Mouse (Mus musculus) midbrain, embryonic 12.5 days (tissue): ENCODE results near the gene Parp16. TPM values are rescaled to one million over a fixed set of nuclear protein-coding genes. Genes with fewer than 3 reads are reported as not detected.

Experiments
- ATAC-seq: fragments of 200-750 bp; cut with Nextera tagmentation; 2 replicates; pipeline ENCODE4 v1.8.0; 2017; ENCODE audit warnings: low read depth, moderate TSS enrichment, moderate library complexity; ENCODE audit not compliant: low FRiP score
- H3K27ac ChIP-seq: fragments of 300-500 bp; sonication (generic); replicated peaks from 2 replicates; pipeline ENCODE4 v1.5.1; 2016; ENCODE audit warnings: mild to moderate bottlenecking
- H3K27me3 ChIP-seq: fragments of 300-500 bp; sonication (generic); 2 replicates; pipeline ENCODE4 v1.6.1; 2016; ENCODE audit warnings: mild to moderate bottlenecking
- H3K36me3 ChIP-seq: fragments of 300-500 bp; sonication (generic); 2 replicates; pipeline ENCODE4 v1.6.1; 2016
- H3K4me1 ChIP-seq: fragments of 300-500 bp; sonication (generic); 2 replicates; pipeline ENCODE4 v1.6.1; 2016
- H3K4me2 ChIP-seq: fragments of 300-500 bp; sonication (generic); replicated peaks from 2 replicates; pipeline ENCODE4 v1.6.1; 2016; ENCODE audit warnings: mild to moderate bottlenecking, moderate library complexity
- H3K4me3 ChIP-seq: fragments of 300-500 bp; sonication (generic); 2 replicates; pipeline ENCODE4 v1.5.1; 2016; ENCODE audit warnings: mild to moderate bottlenecking
- H3K9ac ChIP-seq: fragments of 300-500 bp; sonication (generic); replicated peaks from 2 replicates; pipeline ENCODE4 v1.6.1; 2016; ENCODE audit warnings: mild to moderate bottlenecking, moderate library complexity
- H3K9me3 ChIP-seq: fragments of 300-500 bp; sonication (generic); 2 replicates; pipeline ENCODE4 v1.6.1; 2016; ENCODE audit warnings: mild to moderate bottlenecking
- WGBS: fragments of 180-500 bp; shearing (Covaris S2); methylation state at CpG from one replicate; pipeline ENCODE4 v1.1.7; 2016; 5-methylcytosine and 5-hydroxymethylcytosine counted together
- polyA plus RNA-seq: library from polyadenylated mRNA; unstranded; fragments of >200 nt; fragmentation: Nextera tagmentation; extraction: Ambion mirVana; gene quantifications from 2 replicates; pipeline ENCODE4 v1.2.1, GENCODE M21; 2016

The Parp16 gene
- polyA plus RNA-seq, 1 experiment from 2014 or later, result 6.5 TPM

- peaks cover 52% of the 10 kb centered on the region for H3K36me3 ChIP-seq
- peak overlapping the region; percentile 50 for H3K9ac ChIP-seq
- peak overlapping the region; percentile 38; the same call in 1 of the 2 replicates for H3K4me2 ChIP-seq
- H3K9me3 ChIP-seq, result no peaks in the 10 kb centered on the region
- ATAC-seq, result no peak
- WGBS, result 22% methylated on average over 17 of the region's 17 CpGs
- H3K27ac ChIP-seq, result peak overlapping the region; percentile 98
- peaks cover 79% of the 10 kb centered on the region for H3K4me1 ChIP-seq
- H3K27me3 ChIP-seq, result peaks cover 2% of the 10 kb centered on the region; the same call in 1 of the 2 replicates
- no peak overlapping the region for H3K4me3 ChIP-seq
Observed at GRCm38 (mm10) chr9:65179817-65180624, 15.1 kb upstream of the Parp16 start.

- H3K27ac ChIP-seq, result peak overlapping the region; percentile 30
- WGBS, result 6% methylated on average over 3 of the region's 3 CpGs
- ATAC-seq, result peak; percentile 62
Observed at GRCm38 (mm10) chr9:65188599-65188998, 6.6 kb upstream of the Parp16 start.

GRCm38 (mm10) chr9:65190306-65190705 lies 4.8 kb upstream of the Parp16 start:
- no peaks in the 10 kb centered on the region for H3K9me3 ChIP-seq
- peaks cover 10% of the 10 kb centered on the region for H3K36me3 ChIP-seq
- no peak overlapping the region for H3K4me3 ChIP-seq
- H3K4me2 ChIP-seq, result no peak overlapping the region
- H3K27ac ChIP-seq, result 0 out of 2 replicates have a peak overlapping the region, but pooled peaks have one; percentile 26
- no peak overlapping the region for H3K9ac ChIP-seq
- peaks cover 30% of the 10 kb centered on the region for H3K4me1 ChIP-seq
- 54% methylated on average over 7 of the region's 7 CpGs for WGBS
- no peaks in the 10 kb centered on the region for H3K27me3 ChIP-seq
- no peak for ATAC-seq

More at GRCm38 (mm10) chr9:65188599-65188998, 6.6 kb upstream of the Parp16 start:
- Histone ChIP-seq H3K36me3 (peaks cover 26% of the 10 kb centered on the region), H3K4me3 (no peak overlapping the region), H3K9me3 (no peaks in the 10 kb centered on the region), H3K4me2 (no peak overlapping the region), H3K27me3 (peaks cover 4% of the 10 kb centered on the region; the same call in 1 of the 2 replicates), H3K9ac (no peak overlapping the region), H3K4me1 (peaks cover 22% of the 10 kb centered on the region)

- Histone ChIP-seq H3K4me2 (no peak overlapping the region), H3K27me3 (no peaks in the 10 kb centered on the region), H3K9me3 (no peaks in the 10 kb centered on the region), H3K4me1 (peaks cover 40% of the 10 kb centered on the region), H3K9ac (no peak overlapping the region), H3K27ac (peak overlapping the region; percentile 54), H3K4me3 (no peak overlapping the region), H3K36me3 (no peaks in the 10 kb centered on the region)
- WGBS, result 20% methylated on average over 2 of the region's 2 CpGs
- no peak for ATAC-seq
Observed at GRCm38 (mm10) chr9:65191389-65191754, 3.8 kb upstream of the Parp16 start.

- Histone ChIP-seq H3K4me3 (no peak overlapping the region), H3K4me1 (peaks cover 41% of the 10 kb centered on the region), H3K4me2 (no peak overlapping the region), H3K36me3 (no peaks in the 10 kb centered on the region), H3K9me3 (no peaks in the 10 kb centered on the region), H3K27me3 (no peaks in the 10 kb centered on the region), H3K27ac (peak overlapping the region; percentile 54), H3K9ac (no peak overlapping the region)
- WGBS, result 19% methylated on average over 8 of the region's 8 CpGs
- no peak for ATAC-seq
Observed at GRCm38 (mm10) chr9:65191755-65192469, 3.2 kb upstream of the Parp16 start.

GRCm38 (mm10) chr9:65193214-65193613 lies 1.9 kb upstream of the Parp16 start:
- Histone ChIP-seq H3K9me3 (no peaks in the 10 kb centered on the region), H3K4me1 (peaks cover 41% of the 10 kb centered on the region), H3K9ac (no peak overlapping the region), H3K27ac (no peak overlapping the region), H3K27me3 (no peaks in the 10 kb centered on the region), H3K36me3 (no peaks in the 10 kb centered on the region), H3K4me3 (no peak overlapping the region), H3K4me2 (no peak overlapping the region)
- no peak for ATAC-seq
- 74% methylated on average over 12 of the region's 12 CpGs for WGBS

- Histone ChIP-seq H3K27ac (peak overlapping the region; percentile 77), H3K9ac (no peak overlapping the region), H3K4me2 (no peak overlapping the region), H3K4me1 (peaks cover 44% of the 10 kb centered on the region), H3K4me3 (no peak overlapping the region), H3K9me3 (no peaks in the 10 kb centered on the region), H3K27me3 (no peaks in the 10 kb centered on the region), H3K36me3 (no peaks in the 10 kb centered on the region)
- WGBS, result 50% methylated on average over 8 of the region's 8 CpGs
- no peak for ATAC-seq
Observed at GRCm38 (mm10) chr9:65195621-65195981, 448 bp downstream of the Parp16 start.

GRCm38 (mm10) chr9:65195982-65196737 lies 1.0 kb downstream of the Parp16 start:
- Histone ChIP-seq H3K9ac (0 out of 2 replicates have a peak overlapping the region, but pooled peaks have one; percentile 41), H3K4me1 (peaks cover 38% of the 10 kb centered on the region), H3K9me3 (no peaks in the 10 kb centered on the region), H3K36me3 (no peaks in the 10 kb centered on the region), H3K4me2 (peak overlapping the region; percentile 38), H3K27ac (peak overlapping the region; percentile 77), H3K4me3 (peak overlapping the region; percentile 13; the same call in 1 of the 2 replicates), H3K27me3 (no peaks in the 10 kb centered on the region)
- ATAC-seq, result peak; percentile 81
- 4% methylated on average over 9 of the region's 9 CpGs for WGBS

- WGBS, result 21% methylated on average over 26 of the region's 26 CpGs
- peak overlapping the region; percentile 38 for H3K4me2 ChIP-seq
- peak overlapping the region; percentile 13; the same call in 1 of the 2 replicates for H3K4me3 ChIP-seq
- peaks cover 30% of the 10 kb centered on the region for H3K4me1 ChIP-seq
- H3K9ac ChIP-seq, result 0 out of 2 replicates have a peak overlapping the region, but pooled peaks have one; percentile 41
- H3K27me3 ChIP-seq, result no peaks in the 10 kb centered on the region
- H3K36me3 ChIP-seq, result no peaks in the 10 kb centered on the region
- peak; percentile 69 for ATAC-seq
- H3K9me3 ChIP-seq, result no peaks in the 10 kb centered on the region
- peak overlapping the region; percentile 77 for H3K27ac ChIP-seq
Observed at GRCm38 (mm10) chr9:65196738-65197569, 1.8 kb downstream of the Parp16 start.

- H3K27me3 ChIP-seq, result no peaks in the 10 kb centered on the region
- H3K4me3 ChIP-seq, result no peak overlapping the region
- no peak overlapping the region for H3K27ac ChIP-seq
- no peak overlapping the region for H3K9ac ChIP-seq
- H3K36me3 ChIP-seq, result no peaks in the 10 kb centered on the region
- no peak overlapping the region for H3K4me2 ChIP-seq
- ATAC-seq, result no peak
- WGBS, result 85% methylated on average over 6 of the region's 6 CpGs
- H3K4me1 ChIP-seq, result peaks cover 26% of the 10 kb centered on the region
- H3K9me3 ChIP-seq, result no peaks in the 10 kb centered on the region
Observed at GRCm38 (mm10) chr9:65197826-65198225, 2.7 kb downstream of the Parp16 start.

- peak overlapping the region; percentile 24; the same call in 1 of the 2 replicates for H3K9ac ChIP-seq
- H3K4me2 ChIP-seq, result no peak overlapping the region
- H3K4me1 ChIP-seq, result peaks cover 21% of the 10 kb centered on the region
- no peaks in the 10 kb centered on the region for H3K9me3 ChIP-seq
- H3K27ac ChIP-seq, result peak overlapping the region; percentile 54; the same call in 1 of the 2 replicates
- no peak for ATAC-seq
- no peaks in the 10 kb centered on the region for H3K27me3 ChIP-seq
- 67% methylated on average over 7 of the region's 7 CpGs for WGBS
- H3K4me3 ChIP-seq, result no peak overlapping the region
- H3K36me3 ChIP-seq, result no peaks in the 10 kb centered on the region
Observed at GRCm38 (mm10) chr9:65199723-65200122, 4.6 kb downstream of the Parp16 start.
